Mouse (Mus musculus): ENCODE results near the gene Krtap3-2. TPM values are rescaled to one million over a fixed set of nuclear protein-coding genes. Genes with fewer than 3 reads are reported as not detected.
"Not testable (repeated sequence)": the region's sequence is repeated elsewhere in the genome, so short reads cannot be mapped to it uniquely, and the experiment has no call there.

Gene Krtap3-2
- not detected in 2 replicates for polyA plus RNA-seq (2015; fragmentation: Nextera tagmentation; extraction: Ambion mirVana)

DNA sequence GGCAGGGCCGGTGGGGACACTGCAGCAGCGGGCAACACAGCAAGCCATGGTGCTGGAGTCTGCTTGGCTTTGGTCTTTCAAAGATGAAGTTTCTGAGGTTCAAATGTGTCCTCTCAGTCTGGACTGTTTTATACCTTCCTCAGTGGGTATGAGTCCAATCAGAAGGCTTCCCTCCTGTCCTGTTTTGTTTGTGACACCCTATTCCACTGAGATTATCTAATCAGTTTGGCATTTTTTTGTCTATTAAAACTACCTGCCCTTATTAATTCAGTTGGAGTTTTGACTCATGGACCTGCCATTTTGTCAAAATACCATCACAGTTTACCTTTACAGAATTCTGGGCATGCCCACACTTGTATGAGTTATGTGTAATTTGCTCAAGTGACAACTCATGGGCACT lies at the start of gene Krtap3-2:
TSS of gene Krtap3-2 (minus strand) at position 101 of the 400 bp plus-strand sequence.
- DNase-seq (ENCODE audit: low spot score) = no peak

DNA sequence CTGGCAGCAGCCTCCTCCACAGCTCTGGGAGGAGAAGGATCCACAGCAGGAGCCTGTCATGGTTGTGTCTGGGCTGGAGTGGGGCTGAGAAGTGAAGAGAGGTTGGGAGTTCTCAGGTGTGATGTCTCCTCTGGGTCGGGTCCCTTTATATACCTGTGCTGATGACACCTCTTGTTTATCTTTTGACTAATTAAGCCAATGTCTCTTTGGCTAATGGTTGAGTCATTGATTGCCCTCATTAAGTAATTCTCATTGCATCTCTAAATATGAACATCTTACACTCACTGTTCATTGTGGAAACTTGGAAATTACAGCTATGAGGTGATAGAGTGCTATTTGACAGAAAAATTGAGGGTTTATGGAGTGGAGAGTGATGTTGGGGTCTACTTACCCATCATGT lies 46.6 kb upstream of the Krtap3-2 start, which contains the start of gene Gm11938:
TSS of gene Gm11938 (minus strand) at position 101 of the 400 bp plus-strand sequence.
- not testable (repeated sequence) for DNase-seq (ENCODE audit: low spot score)

DNA sequence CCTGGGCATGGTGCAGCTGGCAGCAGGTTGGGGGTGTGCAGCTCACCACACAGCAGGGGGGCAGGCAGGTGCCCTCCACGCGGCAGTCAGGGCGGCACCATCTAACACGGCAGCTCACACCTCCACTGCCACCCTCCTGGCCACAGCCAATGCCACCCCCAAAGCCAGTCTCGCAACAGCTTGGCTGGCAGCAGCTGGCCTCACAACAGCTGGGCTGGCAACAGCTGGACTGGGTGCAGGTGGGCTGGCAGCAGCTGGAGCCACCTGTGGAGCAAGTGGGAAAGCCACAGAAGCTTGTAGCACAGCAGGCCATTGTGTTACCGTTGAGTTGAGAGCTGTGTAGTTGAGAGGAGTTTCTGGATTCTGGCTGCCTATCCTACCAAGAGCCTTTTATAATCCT lies 41.1 kb upstream of the Krtap3-2 start, which contains the start of gene Krtap9-3:
TSS of gene Krtap9-3 (minus strand) at position 364 of the 400 bp plus-strand sequence.
- not testable (repeated sequence) for DNase-seq (ENCODE audit: low spot score)

DNA sequence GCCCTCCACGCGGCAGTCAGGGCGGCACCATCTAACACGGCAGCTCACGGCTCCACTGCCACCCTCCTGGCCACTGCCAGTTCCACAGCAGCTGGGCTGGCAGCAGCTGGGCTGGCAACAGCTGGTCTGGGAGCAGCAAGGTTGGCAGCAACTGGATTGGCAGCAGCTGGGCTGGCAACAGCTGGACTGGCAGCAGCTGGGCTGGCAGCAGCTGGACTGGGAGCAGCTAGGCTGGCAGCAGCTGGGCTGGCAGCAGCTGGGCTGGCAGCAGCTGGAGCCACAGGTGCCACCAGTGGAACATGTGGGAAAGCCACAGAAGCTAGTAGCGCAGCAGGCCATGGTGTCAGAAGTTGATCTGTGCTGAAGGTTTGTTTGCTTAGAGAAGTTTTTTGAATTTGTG lies 34.3 kb upstream of the Krtap3-2 start, which contains the start of gene Krtap1-3:
TSS of gene Krtap1-3 (minus strand) at position 359 of the 400 bp plus-strand sequence.
- DNase-seq (ENCODE audit: low spot score) = no peak

DNA sequence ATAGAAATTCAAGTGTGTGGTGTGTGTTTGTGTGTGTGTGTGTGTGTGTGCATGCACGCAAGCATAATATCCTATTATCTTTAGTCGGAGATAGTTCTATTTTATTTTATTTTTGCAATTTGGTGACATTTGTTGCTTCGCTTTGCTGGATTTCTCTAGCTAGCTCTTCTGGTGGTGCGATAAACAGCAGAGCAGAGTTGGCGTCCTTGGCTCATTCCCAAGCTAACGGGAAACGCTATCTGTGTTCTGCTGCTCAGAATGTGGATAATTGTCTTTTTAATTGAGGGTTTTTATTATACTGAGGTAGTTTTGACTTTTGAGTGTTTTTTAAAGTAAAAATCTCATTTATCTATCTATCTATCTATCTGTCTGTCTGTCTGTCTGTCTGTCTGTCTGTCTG lies 28.4 kb upstream of the Krtap3-2 start:
- DNase-seq (ENCODE audit: low spot score) = no peak

DNA sequence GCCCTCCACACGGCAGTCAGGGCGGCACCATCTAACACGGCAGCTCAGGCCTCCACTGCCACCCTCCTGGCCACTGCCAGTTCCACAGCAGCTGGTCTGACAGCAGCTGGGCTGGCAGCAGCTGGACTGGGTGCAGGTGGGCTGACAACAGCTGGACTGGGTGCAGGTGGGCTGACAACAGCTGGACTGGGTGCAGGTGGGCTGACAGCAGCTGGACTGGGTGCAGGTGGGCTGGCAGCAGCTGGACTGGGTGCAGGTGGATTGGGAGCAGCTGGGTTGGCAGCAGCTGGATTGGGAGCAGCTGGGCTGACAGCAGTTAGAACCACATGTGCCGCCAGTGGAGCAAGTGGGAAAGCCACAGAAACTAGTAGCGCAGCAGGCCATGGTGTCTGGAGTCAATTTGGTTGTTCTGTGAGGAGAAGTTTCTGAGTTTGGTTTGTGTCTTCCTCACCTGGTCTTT lies 26.6 kb upstream of the Krtap3-2 start, which contains the start of gene Krtap1-4:
TSS of gene Krtap1-4 (minus strand) at position 410 of the 460 bp plus-strand sequence.
- DNase-seq (ENCODE audit: low spot score) = no peak

DNA sequence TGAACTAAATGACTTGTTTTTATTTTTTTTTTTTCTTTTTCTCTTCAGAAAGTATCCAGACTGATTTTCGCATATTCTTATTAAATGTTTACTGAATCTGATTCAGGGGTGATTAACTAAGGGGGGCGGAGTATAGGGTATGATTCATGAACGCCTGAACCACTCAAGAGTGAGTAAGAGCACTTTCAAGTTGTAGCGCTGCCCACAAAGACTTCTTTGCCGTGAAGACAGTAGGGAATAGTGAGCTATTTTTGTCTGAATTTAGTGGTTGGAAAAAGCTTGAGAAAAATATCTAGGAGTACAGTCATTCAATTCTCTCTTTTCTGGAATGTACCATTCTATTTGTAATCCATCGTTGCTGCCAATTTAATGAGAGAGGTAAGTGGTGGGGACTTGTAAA lies 24.9 kb upstream of the Krtap3-2 start:
- no peak for DNase-seq (ENCODE audit: low spot score)

DNA sequence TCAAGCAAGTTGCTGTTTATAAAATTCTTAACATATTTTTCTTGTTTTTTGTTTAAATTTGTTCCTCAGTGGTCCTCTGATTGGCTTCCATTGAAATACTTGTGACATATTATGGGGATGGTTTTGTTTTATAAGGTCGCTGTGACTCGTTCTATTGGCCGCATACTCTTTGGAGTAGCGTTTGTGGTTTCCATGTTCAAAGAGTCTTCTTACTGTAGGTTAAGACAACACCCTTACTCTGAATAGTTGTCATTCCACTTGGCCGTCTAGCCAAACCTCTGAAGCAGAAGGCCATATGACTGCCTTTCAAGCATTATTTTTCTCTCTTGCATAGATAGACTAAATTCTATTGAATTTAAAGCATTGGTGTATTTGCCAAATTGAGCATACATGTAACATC lies 24.4 kb upstream of the Krtap3-2 start:
- DNase-seq (ENCODE audit: low spot score) = no peak

DNA sequence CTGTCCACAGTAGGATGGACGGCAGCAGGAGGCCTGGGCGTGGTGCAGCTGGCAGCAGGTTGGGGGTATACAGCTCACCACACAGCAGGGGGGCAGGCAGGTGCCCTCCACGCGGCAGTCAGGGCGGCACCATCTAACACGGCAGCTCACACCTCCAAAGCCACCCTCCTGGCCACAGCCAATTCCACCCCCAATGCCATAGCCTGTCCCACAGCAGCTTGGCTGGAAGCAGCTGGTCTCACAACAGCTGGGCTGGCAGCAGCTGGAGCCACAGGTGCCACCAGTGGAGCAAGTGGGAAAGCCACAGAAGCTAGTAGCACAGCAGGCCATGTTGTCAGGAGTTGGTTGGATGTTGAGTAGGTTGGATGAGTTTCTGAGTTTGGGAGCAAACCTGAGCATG lies 24.0 kb upstream of the Krtap3-2 start, which contains the start of gene Krtap1-5:
TSS of gene Krtap1-5 (minus strand) at position 381 of the 400 bp plus-strand sequence.
- no peak for DNase-seq (ENCODE audit: low spot score)

DNA sequence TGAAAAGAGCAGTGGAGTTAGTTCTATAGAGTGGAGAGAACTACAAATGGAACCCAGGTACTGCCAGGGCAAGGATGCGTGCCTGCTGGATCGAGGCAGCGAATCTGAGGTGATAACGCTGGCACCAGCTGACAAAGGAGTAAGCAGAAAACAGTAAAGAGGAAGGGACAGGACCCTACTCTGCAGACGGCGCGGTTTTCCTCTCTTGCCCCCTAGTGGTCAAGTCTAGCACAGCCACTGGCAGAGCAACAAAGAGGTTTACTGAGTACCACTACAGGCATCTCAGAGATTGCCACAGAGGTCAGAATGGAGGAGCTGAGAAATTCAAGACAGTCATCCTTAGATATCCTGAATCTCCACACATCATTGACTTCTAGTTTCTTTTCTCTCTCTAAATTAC lies 17.5 kb upstream of the Krtap3-2 start:
- peak; percentile 59 for DNase-seq (ENCODE audit: low spot score)

DNA sequence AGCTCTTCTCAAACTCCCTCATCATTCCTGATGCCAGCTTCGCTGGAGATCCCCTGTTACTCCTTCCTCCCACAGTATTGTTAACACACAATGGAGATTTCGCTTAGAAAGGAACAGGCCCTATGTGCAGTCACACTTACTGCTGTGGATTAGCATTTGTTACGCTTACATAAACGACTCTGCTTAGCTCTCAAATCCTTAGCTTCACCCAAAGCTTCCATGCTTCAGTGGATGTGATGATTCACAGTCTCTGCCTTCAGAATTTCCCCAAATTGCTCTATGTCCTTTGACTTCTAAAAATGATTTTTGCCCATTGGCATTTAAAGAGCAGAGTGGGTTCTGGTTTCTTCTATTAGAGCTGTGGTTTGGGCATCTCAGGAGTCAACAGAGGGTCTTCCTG lies 16.5 kb upstream of the Krtap3-2 start:
- DNase-seq (ENCODE audit: low spot score) = no peak

DNA sequence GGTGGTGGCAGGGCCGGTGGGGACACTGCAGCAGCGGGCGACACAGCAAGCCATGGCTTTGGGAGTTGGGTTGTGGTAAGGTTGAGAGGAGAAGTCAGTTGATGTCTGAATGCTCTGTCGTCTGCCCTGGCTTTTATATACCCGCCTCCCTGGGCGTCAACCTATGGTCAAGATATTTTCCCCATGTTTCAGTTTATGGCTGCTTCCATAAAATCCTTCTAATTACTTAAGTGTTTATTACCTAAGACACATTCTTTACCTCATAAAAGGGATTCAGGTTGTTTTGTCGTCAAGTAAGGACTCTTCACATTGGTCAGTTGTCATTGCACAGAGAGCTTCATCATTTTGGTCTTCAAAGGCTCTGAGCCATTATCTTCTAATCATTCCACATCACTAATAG lies 9.9 kb upstream of the Krtap3-2 start, which contains the start of gene Krtap3-1:
TSS of gene Krtap3-1 (minus strand) at position 101 of the 400 bp plus-strand sequence.
- no peak for DNase-seq (ENCODE audit: low spot score)

DNA sequence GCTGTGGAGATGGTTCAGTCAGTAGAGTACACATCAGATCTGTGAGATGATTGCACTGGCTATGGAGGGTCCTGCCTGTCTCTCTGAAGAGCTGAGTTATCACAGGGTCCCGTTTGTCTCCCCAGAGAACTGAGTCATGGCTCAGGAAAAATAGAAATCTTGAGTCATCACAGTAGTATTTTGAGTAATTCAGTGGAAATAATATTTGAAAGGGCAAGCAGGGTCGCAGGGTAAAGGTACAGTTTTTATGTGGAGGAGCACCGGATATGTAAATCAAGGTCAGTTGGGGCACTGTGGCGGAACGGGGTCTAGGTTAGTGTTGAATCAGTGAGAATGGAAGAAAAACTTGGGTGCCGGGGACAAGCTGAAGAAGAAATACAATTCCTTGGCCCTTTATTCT lies 5.9 kb upstream of the Krtap3-2 start:
- DNase-seq (ENCODE audit: low spot score) = no peak

DNA sequence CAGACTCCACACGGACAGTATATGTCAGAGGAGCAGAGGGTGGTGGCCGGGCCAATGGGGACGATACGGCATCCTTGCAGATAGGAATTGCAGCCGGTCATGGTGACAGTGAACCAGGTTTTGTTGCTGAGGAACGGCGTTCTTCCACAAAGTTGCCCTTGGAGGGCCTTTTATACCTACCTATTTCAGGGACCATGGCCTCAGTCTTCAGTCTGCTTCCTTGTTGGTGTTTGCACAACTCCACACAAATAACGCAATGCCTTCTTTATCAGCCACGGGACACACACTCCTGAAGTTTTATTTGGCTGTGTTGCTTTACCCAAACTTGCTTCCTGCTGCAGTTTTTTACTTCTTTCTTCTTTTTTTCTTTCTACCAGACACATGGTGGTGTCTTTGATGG lies 2.7 kb upstream of the Krtap3-2 start, which contains the start of gene Gm11939:
TSS of gene Gm11939 (minus strand) at position 101 of the 400 bp plus-strand sequence.
- DNase-seq (ENCODE audit: low spot score) = no peak

DNA sequence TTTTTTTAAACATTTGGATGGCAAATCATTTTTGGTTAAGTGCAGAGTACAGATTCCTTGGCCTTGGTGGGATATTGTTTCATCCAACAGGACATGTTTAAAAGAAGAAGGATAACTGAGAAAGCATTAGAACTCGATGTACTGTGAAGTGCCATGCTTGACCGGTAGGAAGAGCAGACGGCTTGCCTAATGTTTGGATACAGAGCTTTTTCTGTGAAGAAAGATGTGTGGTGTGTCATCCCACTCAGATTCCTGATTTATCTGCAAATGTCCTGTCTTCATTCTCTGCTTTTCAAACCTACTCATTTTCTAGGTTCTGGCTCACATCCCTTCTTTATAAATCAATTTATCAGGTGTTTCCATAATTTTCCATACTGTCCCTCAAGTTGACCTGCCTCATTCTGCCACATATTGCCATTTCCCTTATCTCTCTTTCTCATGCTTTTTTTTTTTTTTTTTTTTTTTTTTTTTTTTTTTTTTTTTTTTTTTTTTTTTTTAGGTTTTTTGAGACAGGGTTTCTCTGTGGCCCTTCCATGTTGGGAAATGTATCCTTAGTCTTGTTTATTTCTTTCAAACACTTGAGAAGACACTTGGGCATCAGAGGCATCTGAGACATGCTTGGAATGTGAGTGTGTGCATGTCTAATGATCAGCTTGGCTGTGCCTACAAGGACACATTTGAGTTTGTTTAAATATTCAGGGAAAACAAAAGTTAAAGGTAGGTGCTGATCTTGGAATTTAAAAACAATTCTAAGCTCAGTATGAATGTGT lies 1.5 kb upstream of the Krtap3-2 start:
- no peak for DNase-seq (ENCODE audit: low spot score)

DNA sequence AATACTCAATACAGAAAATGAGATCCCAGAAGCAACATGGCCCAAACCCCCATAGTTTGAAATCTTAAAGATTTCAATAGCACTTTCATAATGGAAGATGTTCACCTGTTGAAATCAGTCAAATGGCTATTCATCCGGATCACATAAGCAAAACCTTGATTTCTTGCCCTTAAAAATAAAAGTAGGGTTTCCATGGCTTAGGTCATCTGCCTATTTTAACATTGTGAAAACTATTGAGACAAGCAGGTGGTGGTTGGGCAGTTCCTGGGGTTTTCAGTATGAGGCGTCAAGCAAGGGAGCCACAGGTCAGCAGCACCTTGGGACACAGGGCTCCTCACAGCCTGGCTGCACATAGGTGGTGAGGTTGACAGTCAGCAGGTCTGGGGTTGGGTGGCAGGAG lies 458 bp downstream of the Krtap3-2 start:
- DNase-seq (ENCODE audit: low spot score) = no peak

DNA sequence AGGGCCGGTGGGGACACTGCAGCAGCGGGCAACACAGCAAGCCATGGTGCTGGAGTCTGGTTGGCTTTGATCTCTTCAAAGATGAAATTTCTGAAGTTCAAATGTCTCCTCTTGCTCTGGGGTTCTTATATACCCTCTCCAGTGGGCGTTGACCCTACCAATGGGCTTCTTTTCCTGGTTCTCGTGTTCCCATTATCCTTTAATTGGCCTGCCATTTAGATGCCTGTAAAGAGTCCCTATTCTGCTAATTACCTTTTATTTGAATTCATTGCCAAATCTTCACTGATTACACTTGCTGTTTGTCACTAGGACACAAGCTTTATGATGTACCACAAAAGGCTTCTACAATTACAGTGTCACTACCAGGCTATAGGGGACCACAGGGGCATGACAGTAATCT lies 5.9 kb downstream of the Krtap3-2 start, which contains the start of gene Krtap3-3:
TSS of gene Krtap3-3 (minus strand) at position 101 of the 400 bp plus-strand sequence.
- DNase-seq (ENCODE audit: low spot score) = no peak

DNA sequence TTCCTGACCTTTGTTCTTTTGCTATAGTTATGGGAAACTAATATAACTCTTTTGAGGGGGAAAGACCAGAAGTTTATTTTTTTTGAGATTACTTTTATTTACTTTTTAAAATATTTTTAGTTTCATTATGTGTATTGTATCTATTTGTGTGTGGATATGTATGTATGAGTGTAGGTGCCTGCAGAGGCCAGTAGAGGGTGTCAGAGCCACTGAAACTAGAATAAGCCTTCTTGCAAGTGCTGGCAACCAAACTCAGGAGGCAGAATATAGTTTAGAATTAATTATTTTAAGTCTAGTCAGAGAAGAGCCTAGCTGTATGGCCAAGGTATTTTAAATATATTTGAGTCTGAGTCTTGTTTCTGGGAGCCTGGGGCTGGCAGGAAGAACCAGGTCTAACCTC lies 8.8 kb downstream of the Krtap3-2 start:
- DNase-seq (ENCODE audit: low spot score) = no peak

DNA sequence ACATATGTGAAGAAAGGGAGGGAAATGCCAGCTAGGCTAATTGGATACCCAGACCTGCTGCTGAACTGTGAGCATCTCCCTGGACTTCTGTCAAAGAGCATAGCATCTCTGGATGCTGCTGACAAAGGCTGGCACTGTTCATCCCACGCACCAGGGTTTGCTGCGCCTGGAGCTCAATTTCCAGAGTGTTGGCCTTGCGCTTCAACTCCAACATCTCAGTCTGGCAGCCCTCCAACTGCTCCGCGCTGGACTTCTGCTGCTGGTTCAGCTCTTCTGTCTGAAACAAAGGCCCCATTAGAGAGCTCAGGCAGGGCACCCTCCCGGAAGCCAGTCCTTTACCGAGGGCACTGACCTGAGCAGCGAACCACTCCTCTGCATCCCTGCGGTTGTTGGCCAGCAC lies 16.9 kb downstream of the Krtap3-2 start:
- DNase-seq (ENCODE audit: low spot score) = no peak

DNA sequence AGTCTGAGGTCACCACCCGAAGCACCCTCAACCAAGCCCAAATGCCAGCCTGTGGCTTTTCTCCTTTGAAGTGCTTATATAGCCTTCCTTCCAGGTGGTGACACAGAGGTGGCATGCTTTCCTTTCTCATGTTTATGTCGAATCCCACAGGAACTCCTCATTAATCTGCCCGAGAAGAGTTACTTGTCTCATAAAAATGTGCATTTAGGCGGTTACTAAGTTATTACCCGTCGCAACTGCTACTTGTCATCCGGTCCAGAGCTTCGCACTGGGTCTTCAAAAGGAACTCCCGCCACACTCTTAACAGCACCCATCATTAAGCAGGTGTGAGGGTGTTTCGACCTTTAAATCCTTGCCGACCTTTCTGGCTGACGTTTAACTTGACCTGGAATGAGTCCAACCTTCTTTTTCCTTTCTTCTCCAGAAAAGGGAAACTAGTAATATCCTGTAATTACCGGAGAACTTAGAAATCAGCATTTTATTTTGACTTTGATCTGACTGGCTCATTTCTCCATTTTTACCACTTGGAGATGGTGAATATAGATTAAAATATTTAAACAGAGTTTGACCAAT lies 35.3 kb downstream of the Krtap3-2 start, which contains the start of gene Krt39:
TSS of gene Krt39 (minus strand) at position 51 of the 573 bp plus-strand sequence.
- DNase-seq (ENCODE audit: low spot score) = no peak

DNA sequence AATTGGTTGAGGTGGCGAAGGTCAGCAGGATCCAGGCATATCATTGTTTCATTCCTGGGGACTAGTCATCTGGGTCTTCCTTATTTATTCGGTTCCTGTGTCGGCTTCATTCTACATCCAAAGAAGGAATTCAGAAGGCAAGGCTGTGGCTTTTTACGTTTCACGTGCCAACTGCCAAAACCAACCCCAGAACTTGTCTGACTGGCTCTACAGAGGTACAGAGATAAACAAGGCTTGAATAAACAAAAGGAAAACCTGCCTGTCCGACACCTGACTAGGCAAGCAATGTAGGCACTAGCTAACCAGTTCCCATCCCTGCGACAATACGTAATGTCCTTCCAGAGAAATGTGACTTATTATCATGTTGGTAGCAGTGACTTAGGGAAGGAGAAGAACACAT lies 42.6 kb downstream of the Krtap3-2 start:
- no peak for DNase-seq (ENCODE audit: low spot score)

Measured in thymus, postnatal 0 days (tissue).